Mouse (Mus musculus) midbrain, embryonic 12.5 days (tissue): ENCODE results near the gene Stat5b. TPM values are rescaled to one million over a fixed set of nuclear protein-coding genes. Genes with fewer than 3 reads are reported as not detected.
A peak's percentile ranks its signal among the peaks of the same experiment; 100 is the strongest.

Experiments
- ATAC-seq: fragments of 200-750 bp; cut with Nextera tagmentation; 2 replicates; pipeline ENCODE4 v1.8.0; 2017; ENCODE audit warnings: low read depth, moderate TSS enrichment, moderate library complexity; ENCODE audit not compliant: low FRiP score
- H3K27ac ChIP-seq: fragments of 300-500 bp; sonication (generic); replicated peaks from 2 replicates; pipeline ENCODE4 v1.5.1; 2016; ENCODE audit warnings: mild to moderate bottlenecking
- H3K27me3 ChIP-seq: fragments of 300-500 bp; sonication (generic); 2 replicates; pipeline ENCODE4 v1.6.1; 2016; ENCODE audit warnings: mild to moderate bottlenecking
- H3K36me3 ChIP-seq: fragments of 300-500 bp; sonication (generic); 2 replicates; pipeline ENCODE4 v1.6.1; 2016
- H3K4me1 ChIP-seq: fragments of 300-500 bp; sonication (generic); 2 replicates; pipeline ENCODE4 v1.6.1; 2016
- H3K4me2 ChIP-seq: fragments of 300-500 bp; sonication (generic); replicated peaks from 2 replicates; pipeline ENCODE4 v1.6.1; 2016; ENCODE audit warnings: mild to moderate bottlenecking, moderate library complexity
- H3K4me3 ChIP-seq: fragments of 300-500 bp; sonication (generic); 2 replicates; pipeline ENCODE4 v1.5.1; 2016; ENCODE audit warnings: mild to moderate bottlenecking
- H3K9ac ChIP-seq: fragments of 300-500 bp; sonication (generic); replicated peaks from 2 replicates; pipeline ENCODE4 v1.6.1; 2016; ENCODE audit warnings: mild to moderate bottlenecking, moderate library complexity
- H3K9me3 ChIP-seq: fragments of 300-500 bp; sonication (generic); 2 replicates; pipeline ENCODE4 v1.6.1; 2016; ENCODE audit warnings: mild to moderate bottlenecking
- WGBS: fragments of 180-500 bp; shearing (Covaris S2); methylation state at CpG from one replicate; pipeline ENCODE4 v1.1.7; 2016; 5-methylcytosine and 5-hydroxymethylcytosine counted together
- polyA plus RNA-seq: library from polyadenylated mRNA; unstranded; fragments of >200 nt; fragmentation: Nextera tagmentation; extraction: Ambion mirVana; gene quantifications from 2 replicates; pipeline ENCODE4 v1.2.1, GENCODE M21; 2016

The Stat5b gene
- polyA plus RNA-seq, 1 experiment from 2014 or later = 19.4 TPM

DNA sequence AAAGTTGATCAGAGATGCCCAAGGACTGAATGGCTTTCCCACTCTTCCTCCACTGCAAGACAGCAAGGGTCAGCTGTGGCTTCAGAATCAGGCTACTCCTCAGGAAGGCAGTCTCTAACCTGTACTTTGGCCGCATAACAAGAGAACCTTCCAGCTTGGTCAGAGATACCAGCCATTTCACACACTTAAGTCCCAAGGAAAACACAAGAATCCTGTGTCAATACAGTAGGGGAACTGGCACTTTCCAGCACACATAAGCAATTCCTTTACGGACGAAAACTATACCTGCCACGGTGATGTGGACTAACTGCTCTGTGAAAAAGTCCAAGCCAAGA lies 113.8 kb downstream of the Stat5b start:
- H3K4me2 ChIP-seq = peak overlapping the region; percentile 97
- ATAC-seq = no peak
- H3K27ac ChIP-seq = no peak overlapping the region
- H3K36me3 ChIP-seq = peaks cover 17% of the 10 kb centered on the region
- H3K9me3 ChIP-seq = no peaks in the 10 kb centered on the region
- WGBS = 81% methylated on average over 4 of the region's 4 CpGs
- H3K4me1 ChIP-seq = peaks cover 23% of the 10 kb centered on the region
- peak overlapping the region; percentile 93; the same call in 1 of the 2 replicates for H3K9ac ChIP-seq
- H3K27me3 ChIP-seq = peaks cover 3% of the 10 kb centered on the region; the same call in 1 of the 2 replicates
- H3K4me3 ChIP-seq = peak overlapping the region; percentile 96

DNA sequence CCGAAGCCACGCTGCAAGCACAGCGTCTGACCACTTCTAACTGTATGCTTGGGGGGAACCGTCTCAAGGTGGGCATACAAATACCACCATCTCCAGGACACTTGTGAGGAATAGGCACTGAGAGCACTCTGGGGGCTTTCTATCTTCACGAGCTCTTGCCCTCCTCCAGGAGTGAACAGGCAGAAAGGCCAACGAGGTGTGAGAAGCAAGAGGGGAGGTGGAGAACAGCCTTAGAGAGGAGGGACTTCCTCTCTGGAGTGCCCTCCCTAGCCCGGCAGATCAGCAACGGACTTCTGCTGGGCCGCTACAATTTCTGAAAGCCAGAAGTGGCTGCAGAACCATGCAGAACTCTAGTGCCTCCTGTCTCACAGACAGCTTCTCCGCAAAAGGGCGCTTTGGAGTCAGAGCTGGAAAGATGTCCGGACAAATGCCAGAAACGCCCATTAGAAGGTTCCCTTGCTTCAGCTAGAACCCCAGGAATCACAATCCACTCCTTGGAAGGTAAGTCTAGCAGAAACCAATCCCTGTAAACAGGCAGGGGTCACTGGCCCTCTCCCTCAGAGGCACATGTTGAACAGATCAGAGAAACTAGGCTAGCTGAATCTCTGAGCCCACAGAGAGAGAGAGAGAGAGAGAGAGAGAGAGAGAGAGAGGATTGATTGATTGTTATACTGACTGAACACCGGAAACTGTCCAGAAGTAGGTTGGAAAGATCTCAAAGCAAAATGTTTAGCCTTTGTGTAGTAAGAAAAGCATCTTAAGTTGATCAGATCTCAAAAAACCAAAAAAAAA lies 114.4 kb downstream of the Stat5b start:
- WGBS = 81% methylated on average over 14 of the region's 14 CpGs
- H3K27me3 ChIP-seq = no peaks in the 10 kb centered on the region
- H3K9me3 ChIP-seq = no peaks in the 10 kb centered on the region
- H3K36me3 ChIP-seq = peaks cover 13% of the 10 kb centered on the region
- no peak overlapping the region; the same call in 1 of the 2 replicates for H3K9ac ChIP-seq
- H3K4me3 ChIP-seq = no peak overlapping the region
- no peak for ATAC-seq
- H3K4me2 ChIP-seq = no peak overlapping the region
- no peak overlapping the region for H3K27ac ChIP-seq
- H3K4me1 ChIP-seq = peaks cover 23% of the 10 kb centered on the region

DNA sequence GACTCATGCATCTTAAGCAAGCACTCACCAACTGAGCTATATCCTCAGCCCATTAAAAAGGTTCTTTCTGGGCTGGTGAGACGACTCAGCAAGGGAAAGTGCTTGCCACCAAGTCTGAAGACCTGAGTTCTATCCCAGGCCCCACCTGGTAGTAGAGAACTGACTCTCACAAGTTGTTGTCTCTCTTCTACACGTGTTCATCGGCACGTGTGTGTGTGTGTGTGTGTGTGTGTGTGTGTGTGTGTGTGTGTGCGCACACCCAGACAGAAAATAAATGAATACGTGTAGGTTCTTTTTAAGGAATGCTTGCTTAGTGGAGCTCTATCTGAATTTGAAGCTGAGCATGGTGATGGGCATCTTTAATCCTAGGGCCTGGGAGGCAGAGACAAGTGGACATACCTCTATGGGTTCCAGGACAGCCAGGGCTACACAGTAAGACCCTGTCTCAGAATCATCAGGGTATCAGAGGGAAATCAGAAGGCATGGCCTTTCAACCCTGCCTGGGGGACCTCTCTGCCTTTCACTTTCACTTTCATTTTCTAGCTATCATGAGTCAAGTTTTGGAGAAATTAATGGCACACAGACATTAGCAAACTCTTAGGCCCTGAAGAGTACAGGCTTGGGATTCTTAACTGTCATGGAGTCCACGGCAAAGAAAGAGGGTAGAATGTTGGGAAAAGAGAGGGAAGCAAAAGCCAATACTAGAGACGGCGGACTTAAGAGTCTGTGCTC lies 115.2 kb downstream of the Stat5b start:
- no peak overlapping the region for H3K9ac ChIP-seq
- H3K4me3 ChIP-seq = no peak overlapping the region
- no peak overlapping the region for H3K4me2 ChIP-seq

More for the DNA sequence above, 115.2 kb downstream of the Stat5b start:
- H3K4me1 ChIP-seq = peaks cover 23% of the 10 kb centered on the region
- H3K27ac ChIP-seq = no peak overlapping the region
- 94% methylated on average over 9 of the region's 9 CpGs for WGBS
- H3K36me3 ChIP-seq = peaks cover 13% of the 10 kb centered on the region
- ATAC-seq = no peak
- H3K27me3 ChIP-seq = no peaks in the 10 kb centered on the region
- H3K9me3 ChIP-seq = no peaks in the 10 kb centered on the region

Other genes with a start within 250 kb of the Stat5b start
- gene Nkiras2, start 231.5 kb downstream of the Stat5b start, polyA plus RNA-seq = 101 and 103 TPM in 2 replicates
- 310 and 329 TPM in 2 replicates for gene Dnajc7, start 230.6 kb downstream of the Stat5b start, polyA plus RNA-seq
- 0.34 and 0.97 TPM in 2 replicates for gene Zfp385c, start 158.3 kb downstream of the Stat5b start, polyA plus RNA-seq
- 1.9 and 2.3 TPM in 2 replicates for gene Dhx58, start 146.5 kb downstream of the Stat5b start, polyA plus RNA-seq
- gene Kat2a, start 138.3 kb downstream of the Stat5b start, polyA plus RNA-seq = 59.8 and 65.7 TPM in 2 replicates
- 0.26 TPM in 1 of 2 replicates, not detected in the other for gene Hspb9, start 136.9 kb downstream of the Stat5b start, polyA plus RNA-seq
- gene Rab5c, start 112.5 kb downstream of the Stat5b start, polyA plus RNA-seq = 17.1 and 23.4 TPM in 2 replicates
- 6.1 and 6.9 TPM in 2 replicates for gene Kcnh4, start 90.8 kb downstream of the Stat5b start, polyA plus RNA-seq
- not detected in 2 replicates for gene Hcrt, start 87.8 kb downstream of the Stat5b start, polyA plus RNA-seq
- gene Ghdc, start 79.8 kb downstream of the Stat5b start, polyA plus RNA-seq = 3.7 and 5.1 TPM in 2 replicates
- gene Stat5a, start 8.6 kb upstream of the Stat5b start, polyA plus RNA-seq = 1.5 and 1.8 TPM in 2 replicates
- 31.7 and 35.0 TPM in 2 replicates for gene Stat3, start 88.8 kb upstream of the Stat5b start, polyA plus RNA-seq
- gene Cavin1, start 120.2 kb upstream of the Stat5b start, polyA plus RNA-seq = 41.8 and 51.0 TPM in 2 replicates
- gene Atp6v0a1, start 158.7 kb upstream of the Stat5b start, polyA plus RNA-seq = 65.6 and 67.5 TPM in 2 replicates
- 10.9 and 11.1 TPM in 2 replicates for gene Naglu, start 219.3 kb upstream of the Stat5b start, polyA plus RNA-seq
- 0.22 and 0.31 TPM in 2 replicates for gene Hsd17b1, start 227.7 kb upstream of the Stat5b start, polyA plus RNA-seq
- gene Coasy, start 231.8 kb upstream of the Stat5b start, polyA plus RNA-seq = 51.7 and 53.9 TPM in 2 replicates
- gene Mlx, start 236.6 kb upstream of the Stat5b start, polyA plus RNA-seq = 49.2 and 60.5 TPM in 2 replicates
- gene Psmc3ip, start 244.7 kb upstream of the Stat5b start, polyA plus RNA-seq = 41.7 and 42.4 TPM in 2 replicates